Mouse (Mus musculus) Patski (cell line): ENCODE data around the gene Ros1. TPM values are rescaled to one million over a fixed set of nuclear protein-coding genes. Genes with fewer than 3 reads are reported as not detected.
A peak's percentile ranks its signal among the peaks of the same experiment; 100 is the strongest.

ENCODE experiments used
- ATAC-seq: fragments of 100-300 bp; one replicate; pipeline ENCODE4 v1.8.0; 2021
- CTCF ChIA-PET: fragments of 350-600 bp; sonication (Branson Sonifier 250); formaldehyde crosslinking; loops from one replicate; lab custom pipeline; 2022; ENCODE audit warnings: inconsistent platforms; lab: Charles Lee
- POLR2A ChIA-PET: fragments of 350-600 bp; sonication (Branson Sonifier 250); formaldehyde crosslinking; loops from one replicate; lab custom pipeline; 2022; ENCODE audit warnings: antibody characterized with exemption, inconsistent platforms; lab: Charles Lee
- DNase-seq: peaks from one replicate; pipeline ENCODE4 v3.0.0-alpha.2; 2011; ENCODE audit warnings: low read depth, low spot score
- H3K27me3 ChIP-seq: fragments of 371-371 bp; one replicate; pipeline ENCODE4 v1.5.1; 2021
- CTCF ChIP-seq: fragments of 100-300 bp; IDR thresholded peaks from one replicate; pipeline ENCODE4 v1.5.1; 2021
- in situ Hi-C: fragments of 300-500 bp; cut with MboI; formaldehyde crosslinking; loops from 3 replicates; pipeline ENCODE4 v1.11.1; 2018; ENCODE audit warnings: low pct_unique_long_range_greater_than_20kb, mixed read lengths
- polyA plus RNA-seq: library from polyadenylated mRNA; unstranded; gene quantifications from one replicate; pipeline ENCODE4 v1.2.3, GENCODE M21; 2021

The Ros1 gene
- 0.03 TPM for polyA plus RNA-seq

DNA sequence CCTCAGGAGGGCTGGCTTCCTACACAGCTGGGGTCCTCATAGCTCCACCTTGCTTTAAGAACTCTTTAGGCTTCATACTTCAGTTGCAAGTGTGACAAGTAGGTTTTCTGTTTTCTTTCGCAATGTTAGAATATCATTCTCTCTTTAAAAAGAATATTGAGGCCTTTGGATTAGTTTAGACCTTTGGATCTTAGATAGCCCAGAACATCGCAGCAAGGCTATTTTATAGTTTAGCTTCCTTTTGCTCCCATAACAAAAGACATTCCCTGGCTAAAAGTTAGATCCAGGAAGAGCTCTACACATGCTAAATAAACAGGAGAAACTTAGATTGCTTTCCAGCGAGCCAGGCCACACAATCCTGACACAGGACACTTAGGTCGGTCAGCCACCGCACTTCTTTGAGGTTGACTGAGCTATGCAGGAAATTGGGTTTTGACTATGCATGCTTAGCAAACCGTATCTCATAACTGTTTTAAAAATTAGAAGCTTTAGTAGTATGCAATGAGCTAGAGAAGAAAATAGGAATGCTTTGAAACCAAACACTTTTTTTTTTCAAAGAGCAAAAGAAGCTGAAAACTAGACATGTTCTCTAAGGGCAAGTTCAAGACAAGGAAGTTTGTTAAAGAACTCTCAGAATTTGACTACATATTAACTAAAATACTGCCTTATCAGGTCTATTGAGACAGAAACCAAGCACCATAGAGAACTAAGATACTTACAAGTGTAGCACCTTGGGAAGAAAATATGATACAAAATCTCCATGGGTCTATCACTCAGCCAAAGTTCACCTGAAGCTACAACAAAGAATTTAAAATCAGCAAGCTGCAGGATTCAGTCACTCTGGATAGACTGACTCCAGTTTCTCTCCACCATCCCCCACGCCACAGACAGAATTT lies at the start of gene Ros1:
Ros1 (minus strand) TSS at position 288 of the 896 bp plus-strand sequence.
- in situ Hi-C loops: no loop called here
- ATAC-seq: no peak
- no peaks in the 10 kb centered on the region for H3K27me3 ChIP-seq
- ChIA-PET CTCF (interaction anchor here (1.0 to 1.3 kb wide), 2 partner anchors 10 to 22 kb away, joined by 3 read pairs; no protein-coding TSS in a partner anchor), POLR2A (no interaction called here)
- no peak for TF ChIP-seq CTCF
- no peak for DNase-seq

DNA sequence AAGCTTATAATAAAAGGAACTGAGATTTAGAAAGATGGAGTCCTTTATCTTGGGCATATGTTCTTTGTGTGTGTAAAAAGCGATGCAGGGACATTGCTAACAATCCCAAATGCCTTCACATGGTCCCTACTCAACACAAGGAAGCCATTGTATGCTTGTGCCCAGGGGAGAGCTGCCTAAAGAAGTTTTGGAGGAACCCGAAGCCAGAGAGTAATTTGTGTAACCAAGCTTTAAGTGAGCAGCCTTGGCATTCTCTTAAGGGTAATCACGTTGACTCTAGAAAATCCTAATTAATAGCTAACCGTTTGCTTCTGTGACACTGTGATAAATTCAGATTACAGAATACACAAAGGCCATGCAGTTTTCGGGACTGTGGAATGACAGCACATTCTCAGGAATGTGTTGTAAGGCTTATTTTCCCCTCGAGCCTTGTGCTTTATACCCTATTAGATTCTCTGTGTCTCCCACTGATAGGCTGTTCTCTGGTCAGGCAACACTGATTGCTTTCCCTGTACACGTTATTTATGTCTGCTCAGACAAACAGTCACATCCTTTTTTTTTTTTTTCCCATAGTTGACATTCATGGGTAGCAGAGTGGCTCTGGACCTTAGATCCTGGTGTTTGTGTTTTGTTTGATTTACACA lies 47.8 kb upstream of the Ros1 start:
- ATAC-seq: peak; percentile 71
- no peak for DNase-seq
- in situ Hi-C loops: no loop called here

GRCm38 (mm10) chr10:52242015-52242414 lies 47.0 kb upstream of the Ros1 start:
- CTCF ChIA-PET: interaction anchor here (1.6 to 1.7 kb wide), 3 partner anchors 9 to 27 kb away, joined by 3 to 5 read pairs (median 4); no protein-coding TSS in a partner anchor
- POLR2A ChIA-PET: no interaction called here
- H3K27me3 ChIP-seq: no peaks in the 10 kb centered on the region
- no peak for ATAC-seq
- DNase-seq: no peak
- no peak for TF ChIP-seq CTCF
- in situ Hi-C loops: no loop called here

More for the DNA sequence above, 47.8 kb upstream of the Ros1 start:
- ChIA-PET CTCF (interaction anchor here (1.6 to 1.7 kb wide), 3 partner anchors 9 to 28 kb away, joined by 3 to 5 read pairs (median 4); no protein-coding TSS in a partner anchor), POLR2A (interaction anchor here (0.6 kb wide), 1 partner anchor 537 kb away, joined by 3 read pairs; no protein-coding TSS in a partner anchor)
- H3K27me3 ChIP-seq: no peaks in the 10 kb centered on the region
- TF ChIP-seq CTCF: no peak

DNA sequence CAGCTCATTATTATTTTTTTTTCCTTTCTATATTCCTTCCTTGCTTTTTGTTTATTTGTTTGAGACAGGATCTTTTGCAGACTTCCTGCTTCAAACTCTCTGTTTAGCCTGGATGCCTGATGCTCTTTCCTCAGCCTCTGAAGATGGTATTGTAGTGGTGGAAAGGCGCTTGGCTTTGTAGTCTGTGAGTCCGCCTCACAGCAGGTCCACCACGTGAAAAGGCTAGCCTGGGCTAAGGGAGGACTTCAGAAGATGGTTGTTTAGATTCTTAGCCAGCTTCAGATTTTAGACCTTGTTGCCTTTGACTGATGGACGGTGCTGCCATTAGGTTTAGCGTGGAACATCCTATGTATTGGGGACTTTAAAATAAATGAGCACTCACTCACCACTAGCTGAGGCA lies 40.4 kb upstream of the Ros1 start:
- no peak for ATAC-seq
- no peak for DNase-seq
- in situ Hi-C loops: no loop called here
- TF ChIP-seq CTCF: no peak
- H3K27me3 ChIP-seq: no peaks in the 10 kb centered on the region
- ChIA-PET POLR2A (interaction anchor here (0.6 to 1.3 kb wide), 2 partner anchors 39 to 114 kb away, joined by 3 read pairs; no protein-coding TSS in a partner anchor), CTCF (interaction anchor here (0.9 kb wide), 1 partner anchor 78 kb away, joined by 3 read pairs; no protein-coding TSS in a partner anchor)

GRCm38 (mm10) chr10:52234654-52234981 lies 39.6 kb upstream of the Ros1 start:
- ChIA-PET POLR2A (interaction anchor here (0.6 kb wide), 1 partner anchor 115 kb away, joined by 3 read pairs; no protein-coding TSS in a partner anchor), CTCF (no interaction called here)
- no peaks in the 10 kb centered on the region for H3K27me3 ChIP-seq
- ATAC-seq: no peak
- TF ChIP-seq CTCF: no peak
- no peak for DNase-seq
- in situ Hi-C loops: no loop called here

- DNase-seq (no peak), ATAC-seq (peak; percentile 21)
- CTCF ChIA-PET: interaction anchor here (1.2 kb wide), 1 partner anchor 148 kb away, joined by 4 read pairs; no protein-coding TSS in a partner anchor
- H3K27me3 ChIP-seq: no peaks in the 10 kb centered on the region
- no peak for TF ChIP-seq CTCF
- POLR2A ChIA-PET: interaction anchor here (1.6 kb wide), 1 partner anchor 39 kb away, joined by 3 read pairs; no protein-coding TSS in a partner anchor
- in situ Hi-C loops: no loop called here
Measured at GRCm38 (mm10) chr10:52233969-52234653, 39.1 kb upstream of the Ros1 start.

GRCm38 (mm10) chr10:52233301-52233968 lies 38.4 kb upstream of the Ros1 start, which contains the start of gene Dcbld1:
Dcbld1 (plus strand) TSS chr10:52233619.
- CTCF ChIA-PET: interaction anchor here (0.8 to 2.2 kb wide), 5 partner anchors 17 to 149 kb away, joined by 3 to 10 read pairs (median 4); no protein-coding TSS in a partner anchor

DNA sequence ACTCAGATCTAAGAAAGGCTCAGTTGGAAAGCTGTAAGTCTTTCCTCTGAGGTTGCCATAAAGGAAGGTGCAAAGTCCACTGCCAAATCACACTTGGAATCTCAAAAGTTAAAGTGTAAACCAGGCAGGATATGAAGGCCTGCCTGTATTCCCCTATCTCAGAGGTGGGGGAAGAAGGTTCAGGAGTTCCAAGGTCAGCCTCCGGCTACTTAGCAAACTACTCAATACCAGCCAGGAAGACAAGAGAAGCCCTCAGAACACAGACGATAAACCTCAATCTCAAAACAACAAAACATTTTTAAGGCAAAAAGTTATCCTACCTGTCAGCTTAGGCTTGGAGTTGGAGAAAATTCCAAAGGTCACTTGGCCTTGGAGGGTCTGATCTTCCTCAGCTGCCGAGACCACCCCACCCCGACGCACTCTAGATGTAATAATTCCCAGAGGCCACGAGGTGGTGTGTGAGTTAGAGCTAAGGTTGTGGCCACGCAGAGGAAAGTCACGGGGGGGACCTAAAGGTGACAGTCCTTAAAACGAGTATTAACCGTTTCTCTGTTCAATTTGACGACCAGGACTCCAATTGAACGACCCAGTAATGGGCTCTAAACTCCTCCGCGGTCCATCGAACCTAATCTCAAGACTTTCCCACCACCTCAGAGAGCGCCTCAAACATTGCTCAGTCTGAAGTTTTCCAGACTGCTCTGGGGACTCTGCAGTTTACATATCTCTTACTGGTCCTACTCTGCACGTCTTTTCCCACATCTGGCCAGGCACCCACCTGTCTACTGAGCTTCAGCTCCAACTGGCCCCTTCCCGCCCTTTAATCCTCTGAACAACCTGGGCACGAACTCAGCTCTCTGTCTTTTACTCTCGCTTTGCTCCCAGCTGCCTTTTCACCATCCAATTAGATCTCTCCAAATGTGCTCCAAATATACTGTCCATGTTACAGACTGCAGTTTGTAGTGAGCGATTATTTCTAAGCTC lies 37.4 kb upstream of the Ros1 start:
- ChIA-PET CTCF (interaction anchor here (0.6 to 2.2 kb wide), 7 partner anchors 16 to 150 kb away, joined by 3 to 10 read pairs (median 3); no protein-coding TSS in a partner anchor), POLR2A (interaction anchor here (1.6 kb wide), 1 partner anchor 40 kb away, joined by 3 read pairs; no protein-coding TSS in a partner anchor)
- no peak for DNase-seq
- ATAC-seq: peak; percentile 18
- in situ Hi-C loops: no loop called here
- TF ChIP-seq CTCF: peak; percentile 54
- no peaks in the 10 kb centered on the region for H3K27me3 ChIP-seq

More at GRCm38 (mm10) chr10:52233301-52233968, 38.4 kb upstream of the Ros1 start, which contains the start of gene Dcbld1:
- POLR2A ChIA-PET: interaction anchor here (1.6 kb wide), 1 partner anchor 39 kb away, joined by 3 read pairs; no protein-coding TSS in a partner anchor
- no peaks in the 10 kb centered on the region for H3K27me3 ChIP-seq
- DNase-seq (no peak), ATAC-seq (peak; percentile 93)
- TF ChIP-seq CTCF: no peak
- in situ Hi-C loops: no loop called here
